Mouse (Mus musculus) neural tube, embryonic 12.5 days (tissue): Measurements from ENCODE around the gene Egfr. TPM values are rescaled to one million over a fixed set of nuclear protein-coding genes. Genes with fewer than 3 reads are reported as not detected.

ENCODE experiments used
- ATAC-seq: fragments of 200-750 bp; cut with Nextera tagmentation; 2 replicates; pipeline ENCODE4 v1.8.0; 2017; ENCODE audit warnings: low read depth, mild to moderate bottlenecking, moderate TSS enrichment, moderate library complexity; ENCODE audit not compliant: low FRiP score
- H3K27ac ChIP-seq: fragments of 300-500 bp; sonication (generic); 2 replicates; pipeline ENCODE4 v1.5.1; 2016
- H3K27me3 ChIP-seq: fragments of 300-500 bp; sonication (generic); replicated peaks from 2 replicates; pipeline ENCODE4 v1.6.1; 2016; ENCODE audit warnings: mild to moderate bottlenecking
- H3K36me3 ChIP-seq: fragments of 300-500 bp; sonication (generic); 2 replicates; pipeline ENCODE4 v1.6.1; 2016; ENCODE audit warnings: mild to moderate bottlenecking
- H3K4me1 ChIP-seq: fragments of 300-500 bp; sonication (generic); 2 replicates; pipeline ENCODE4 v1.6.1; 2016
- H3K4me2 ChIP-seq: fragments of 300-500 bp; sonication (generic); replicated peaks from 2 replicates; pipeline ENCODE4 v1.6.1; 2016; ENCODE audit warnings: mild to moderate bottlenecking
- H3K4me3 ChIP-seq: fragments of 300-500 bp; sonication (generic); 2 replicates; pipeline ENCODE4 v1.5.1; 2016
- H3K9ac ChIP-seq: fragments of 300-500 bp; sonication (generic); 2 replicates; pipeline ENCODE4 v1.6.1; 2016; ENCODE audit warnings: mild to moderate bottlenecking
- H3K9me3 ChIP-seq: fragments of 300-500 bp; sonication (generic); 2 replicates; pipeline ENCODE4 v1.6.1; 2016; ENCODE audit warnings: mild to moderate bottlenecking
- WGBS: fragments of 180-500 bp; shearing (Covaris S2); methylation state at CpG from one replicate; pipeline ENCODE4 v1.1.7; 2016; 5-methylcytosine and 5-hydroxymethylcytosine counted together
- polyA plus RNA-seq: library from polyadenylated mRNA; unstranded; fragments of >200 nt; fragmentation: Nextera tagmentation; extraction: Ambion mirVana; gene quantifications from 2 replicates; pipeline ENCODE4 v1.2.1, GENCODE M21; 2016

Egfr gene
- polyA plus RNA-seq, 1 experiment from 2014 or later, result 4.4 TPM

DNA sequence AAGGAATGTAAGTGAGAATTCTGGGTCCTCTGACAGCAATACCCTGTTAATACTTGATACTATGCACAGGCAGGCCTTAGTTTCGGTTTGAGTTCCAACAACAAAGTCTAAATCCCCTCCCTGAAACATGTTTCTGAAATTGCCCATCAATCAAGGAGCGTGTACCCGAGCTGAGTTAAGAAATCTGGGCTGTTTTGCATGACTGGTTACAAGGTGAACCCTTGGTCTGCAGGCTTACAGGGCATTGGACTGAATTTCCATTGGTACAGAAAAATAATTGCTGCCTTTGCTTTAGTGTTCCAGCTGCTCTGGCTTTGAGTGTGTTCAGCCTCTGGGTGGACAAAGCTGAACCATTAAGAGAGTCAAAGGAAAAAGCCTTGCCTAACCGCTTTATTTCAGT lies 129.9 kb downstream of the Egfr start:
- no peak overlapping the region for H3K9ac ChIP-seq
- WGBS, result 73% methylated on average over 4 of the region's 4 CpGs
- no peak overlapping the region for H3K4me2 ChIP-seq
- no peak overlapping the region for H3K27ac ChIP-seq
- H3K4me3 ChIP-seq, result no peak overlapping the region
- H3K9me3 ChIP-seq, result no peaks in the 10 kb centered on the region
- H3K36me3 ChIP-seq, result no peaks in the 10 kb centered on the region
- H3K4me1 ChIP-seq, result no peaks in the 10 kb centered on the region
- no peaks in the 10 kb centered on the region for H3K27me3 ChIP-seq
- no peak for ATAC-seq

DNA sequence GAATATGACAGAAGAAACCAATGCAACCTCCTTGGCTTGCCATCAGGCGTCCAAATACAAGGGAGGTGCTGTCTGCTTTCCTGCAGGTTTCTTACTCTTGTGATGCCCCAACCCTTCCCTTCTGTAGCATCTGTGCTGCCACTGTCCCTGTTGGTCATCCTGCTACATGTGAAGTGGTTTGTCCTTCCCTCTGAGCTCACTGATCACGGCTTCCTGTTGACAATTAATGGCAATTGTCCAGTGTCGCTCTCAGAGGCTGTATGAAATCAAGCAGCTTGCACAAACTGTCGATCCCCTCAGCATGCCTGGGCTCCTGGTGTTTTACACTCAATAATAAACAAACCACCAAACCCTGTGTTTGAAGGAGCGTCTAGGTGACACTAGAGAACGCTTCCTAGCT lies 134.1 kb downstream of the Egfr start:
- Histone ChIP-seq H3K36me3 (no peaks in the 10 kb centered on the region), H3K4me2 (no peak overlapping the region), H3K9me3 (no peaks in the 10 kb centered on the region), H3K4me1 (no peaks in the 10 kb centered on the region), H3K9ac (no peak overlapping the region), H3K27ac (no peak overlapping the region), H3K4me3 (no peak overlapping the region), H3K27me3 (no peaks in the 10 kb centered on the region)
- WGBS, result 74% methylated on average over 6 of the region's 6 CpGs
- ATAC-seq, result no peak

DNA sequence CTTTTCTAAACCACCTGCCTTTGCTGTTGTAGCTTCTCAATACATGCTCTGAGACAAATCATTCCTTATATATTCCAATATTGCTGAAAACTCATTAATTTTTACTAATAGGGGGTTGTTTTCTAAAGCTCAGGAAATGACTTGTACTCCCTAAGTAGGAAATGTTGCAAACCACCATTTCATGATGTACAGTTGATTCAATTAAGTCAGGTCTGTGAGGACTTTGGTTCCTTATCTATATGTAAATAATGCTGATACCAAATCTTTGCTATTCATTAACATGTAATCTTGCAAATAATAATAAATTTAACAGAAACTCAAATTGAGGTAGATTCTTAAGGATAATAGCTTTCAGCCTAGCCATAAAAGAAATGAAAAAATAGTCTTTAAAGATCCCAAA lies 136.1 kb downstream of the Egfr start:
- no peak overlapping the region for H3K4me3 ChIP-seq
- no peak overlapping the region for H3K9ac ChIP-seq
- no peak for ATAC-seq
- no peak overlapping the region for H3K27ac ChIP-seq
- H3K4me2 ChIP-seq, result no peak overlapping the region
- H3K9me3 ChIP-seq, result no peaks in the 10 kb centered on the region
- no peaks in the 10 kb centered on the region for H3K4me1 ChIP-seq
- no peaks in the 10 kb centered on the region for H3K36me3 ChIP-seq
- H3K27me3 ChIP-seq, result no peaks in the 10 kb centered on the region

DNA sequence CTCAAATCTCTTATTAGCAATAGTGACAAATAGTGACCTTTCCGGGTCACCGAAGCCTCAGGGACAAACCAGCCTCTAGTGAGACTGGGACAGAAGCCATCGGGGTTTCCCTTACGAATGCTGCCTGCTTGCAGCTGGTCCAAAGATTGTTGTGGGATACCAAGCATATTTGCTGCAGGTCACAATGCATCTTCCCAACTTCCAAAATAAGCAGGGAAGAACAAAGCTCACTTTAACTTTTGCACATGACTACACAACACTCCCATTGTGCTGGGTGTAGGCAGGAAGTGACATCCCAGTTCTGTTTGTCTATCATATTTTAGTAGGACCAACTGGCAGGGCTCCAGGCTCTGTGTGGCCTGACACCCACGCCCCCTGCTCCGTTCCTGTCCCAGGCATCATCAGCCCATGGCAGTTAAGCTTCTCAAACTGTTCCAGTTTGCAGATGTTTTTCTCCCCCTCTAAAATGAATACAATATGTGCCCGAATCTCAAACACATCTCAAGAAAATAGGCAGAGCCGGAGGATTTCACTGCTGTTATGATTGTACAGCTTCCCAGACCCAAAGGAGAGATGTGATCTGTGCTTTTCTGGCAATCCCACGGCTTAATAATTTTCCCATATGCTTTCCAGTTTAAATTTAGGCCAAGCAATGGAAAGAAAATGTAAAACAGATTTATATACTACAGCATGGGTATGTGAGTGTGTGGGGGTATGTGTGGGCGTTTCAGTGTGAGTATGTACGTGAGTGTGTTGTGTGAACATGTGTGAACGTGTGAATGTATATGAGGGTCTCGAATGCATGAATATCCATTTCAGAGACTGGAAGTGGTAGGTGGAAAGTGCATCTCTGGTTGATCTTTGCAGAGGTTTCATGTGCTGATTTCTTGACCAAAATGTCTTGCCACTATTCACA lies 143.7 kb downstream of the Egfr start:
- 77% methylated on average over 13 of the region's 13 CpGs for WGBS
- ATAC-seq, result no peak
- Histone ChIP-seq H3K27ac (no peak overlapping the region), H3K4me2 (no peak overlapping the region), H3K27me3 (no peaks in the 10 kb centered on the region), H3K9me3 (no peaks in the 10 kb centered on the region), H3K4me3 (no peak overlapping the region), H3K9ac (no peak overlapping the region), H3K36me3 (no peaks in the 10 kb centered on the region), H3K4me1 (no peaks in the 10 kb centered on the region)

DNA sequence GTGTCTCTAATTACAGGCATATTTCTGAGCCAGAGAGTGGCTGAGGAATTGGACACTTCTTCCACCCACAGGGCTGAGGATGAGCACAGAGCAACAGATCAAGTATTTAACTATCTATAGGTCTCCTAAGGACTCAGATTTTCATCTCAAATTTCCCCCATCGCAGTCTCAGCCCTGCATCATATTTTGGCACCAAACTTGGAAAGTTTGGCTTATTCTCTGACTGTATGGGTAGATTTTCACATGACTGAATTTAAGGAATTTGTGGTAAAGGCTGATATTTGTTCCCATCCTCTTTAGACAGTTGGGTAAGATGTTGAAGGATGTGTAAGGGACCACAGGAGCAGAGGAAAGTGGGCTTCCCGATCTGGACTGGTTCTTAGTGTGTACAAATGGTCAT lies 145.7 kb downstream of the Egfr start:
- Histone ChIP-seq H3K27ac (no peak overlapping the region), H3K4me3 (no peak overlapping the region), H3K9ac (no peak overlapping the region), H3K9me3 (no peaks in the 10 kb centered on the region), H3K4me1 (no peaks in the 10 kb centered on the region), H3K4me2 (no peak overlapping the region), H3K27me3 (no peaks in the 10 kb centered on the region), H3K36me3 (no peaks in the 10 kb centered on the region)
- no peak for ATAC-seq
- WGBS, result 87% methylated on average over 2 of the region's 2 CpGs

DNA sequence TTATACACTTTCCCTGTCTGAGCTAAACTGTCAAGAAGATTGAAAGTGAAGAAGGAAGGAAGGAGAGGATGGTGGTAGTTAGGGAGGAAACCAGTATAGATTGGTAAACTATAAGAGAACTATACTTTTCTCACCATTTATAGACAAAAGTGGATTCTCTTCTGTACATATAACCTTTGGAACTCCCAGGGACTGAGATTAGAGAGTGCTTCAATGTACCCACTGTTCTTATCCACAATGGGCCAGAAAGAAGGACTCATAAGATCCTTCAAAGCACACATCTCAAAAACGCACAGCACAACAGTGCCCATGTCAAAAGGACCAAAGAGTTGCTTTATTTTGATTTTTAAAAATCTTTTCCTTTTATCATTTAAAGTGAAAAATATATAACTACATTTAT lies 148.2 kb downstream of the Egfr start:
- Histone ChIP-seq H3K4me3 (no peak overlapping the region), H3K4me1 (no peaks in the 10 kb centered on the region), H3K9ac (no peak overlapping the region), H3K36me3 (no peaks in the 10 kb centered on the region), H3K4me2 (no peak overlapping the region), H3K27me3 (no peaks in the 10 kb centered on the region), H3K27ac (no peak overlapping the region), H3K9me3 (no peaks in the 10 kb centered on the region)
- ATAC-seq, result no peak
- 91% methylated on average over 1 of the region's 1 CpGs for WGBS

DNA sequence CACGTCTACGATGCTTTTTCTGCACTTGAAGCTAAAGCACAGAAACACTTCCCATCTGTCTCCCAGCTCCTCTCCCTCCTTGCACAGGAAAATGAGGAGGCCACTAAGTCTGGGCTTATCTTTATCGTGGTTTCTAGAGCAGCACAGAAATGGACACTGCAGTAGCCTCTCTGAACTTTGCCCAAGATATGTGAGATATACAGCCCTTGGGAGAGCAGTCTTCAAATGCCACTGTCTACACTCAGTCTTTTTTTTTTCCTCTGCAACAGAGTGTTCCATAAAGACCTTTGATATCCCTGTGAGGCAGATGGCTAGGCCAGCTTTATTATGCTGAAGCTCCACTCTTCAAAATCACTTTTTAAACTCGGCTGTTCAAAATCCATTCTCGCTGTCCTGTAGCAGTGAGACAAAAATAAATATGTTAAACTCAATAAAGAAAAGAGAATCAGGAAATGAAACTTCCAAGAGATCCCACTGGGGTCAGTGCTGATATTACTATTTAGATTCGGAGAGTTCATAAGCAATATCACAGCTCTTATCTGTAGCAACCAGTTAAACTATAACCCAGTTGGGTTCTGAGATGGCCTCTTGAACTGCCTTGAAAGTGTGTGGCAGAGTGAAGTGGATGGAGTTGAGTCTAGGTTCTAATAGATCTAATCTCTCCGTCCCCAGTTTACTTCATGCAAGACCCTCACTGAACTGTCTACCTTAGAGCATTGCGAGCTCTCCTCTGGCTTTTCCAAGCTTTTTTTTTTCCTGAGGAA lies 148.8 kb downstream of the Egfr start:
- Histone ChIP-seq H3K4me1 (no peaks in the 10 kb centered on the region), H3K4me2 (no peak overlapping the region), H3K27me3 (no peaks in the 10 kb centered on the region), H3K27ac (no peak overlapping the region), H3K9me3 (no peaks in the 10 kb centered on the region), H3K9ac (no peak overlapping the region), H3K4me3 (no peak overlapping the region), H3K36me3 (no peaks in the 10 kb centered on the region)
- ATAC-seq, result no peak
- WGBS, result 89% methylated on average over 8 of the region's 8 CpGs

DNA sequence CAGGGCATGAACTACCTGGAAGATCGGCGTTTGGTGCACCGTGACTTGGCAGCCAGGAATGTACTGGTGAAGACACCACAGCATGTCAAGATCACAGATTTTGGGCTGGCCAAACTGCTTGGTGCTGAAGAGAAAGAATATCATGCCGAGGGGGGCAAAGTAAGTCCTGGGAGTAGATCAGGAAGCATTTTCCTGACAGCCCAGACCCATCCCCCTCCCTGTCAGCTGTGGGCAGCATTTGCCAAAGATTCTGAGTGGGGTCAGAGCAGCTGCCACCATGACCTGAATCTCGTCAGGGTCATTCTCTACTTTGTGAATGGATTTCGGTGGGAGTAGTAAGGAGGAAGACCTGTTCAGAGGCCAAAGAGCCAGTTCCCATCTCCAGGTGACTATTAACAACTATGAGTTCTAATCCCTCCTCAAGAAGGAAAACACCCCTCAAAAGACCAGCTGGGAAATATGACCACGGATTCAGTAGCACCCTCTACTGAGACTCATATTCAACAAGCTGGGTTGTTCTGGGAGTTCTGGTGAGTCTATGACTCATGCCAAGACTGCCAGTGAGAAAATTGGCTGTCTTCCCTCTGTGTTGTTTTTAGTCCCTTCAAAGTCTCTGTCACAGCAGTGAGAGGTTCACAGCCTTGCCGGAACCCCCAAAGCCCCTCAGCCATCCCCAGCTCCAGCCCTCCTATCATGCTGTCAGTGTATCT lies 152.5 kb downstream of the Egfr start:
- Histone ChIP-seq H3K4me3 (no peak overlapping the region), H3K27me3 (no peaks in the 10 kb centered on the region), H3K4me2 (no peak overlapping the region), H3K9ac (no peak overlapping the region), H3K4me1 (no peaks in the 10 kb centered on the region), H3K27ac (no peak overlapping the region), H3K36me3 (no peaks in the 10 kb centered on the region), H3K9me3 (no peaks in the 10 kb centered on the region)
- ATAC-seq, result no peak
- 84% methylated on average over 8 of the region's 8 CpGs for WGBS

DNA sequence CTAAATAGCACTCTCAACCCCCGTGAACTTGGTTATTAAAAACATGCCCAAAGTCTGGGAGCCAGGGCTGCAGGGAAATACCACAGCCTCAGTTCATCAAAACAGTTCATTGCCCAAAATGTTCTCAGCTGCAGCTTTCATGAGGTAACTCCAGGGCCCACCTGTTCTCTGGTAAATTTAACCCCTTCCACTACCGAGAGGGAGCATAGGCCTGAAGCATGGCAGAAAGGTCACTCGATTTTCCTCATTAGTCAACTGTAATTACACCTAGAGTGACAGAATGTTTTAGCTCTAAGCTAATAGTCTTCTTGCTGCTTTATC lies 153.0 kb downstream of the Egfr start:
- no peak overlapping the region for H3K9ac ChIP-seq
- no peaks in the 10 kb centered on the region for H3K4me1 ChIP-seq
- H3K36me3 ChIP-seq, result no peaks in the 10 kb centered on the region
- H3K9me3 ChIP-seq, result no peaks in the 10 kb centered on the region
- H3K27ac ChIP-seq, result no peak overlapping the region
- no peak overlapping the region for H3K4me2 ChIP-seq
- no peak for ATAC-seq
- no peak overlapping the region for H3K4me3 ChIP-seq
- H3K27me3 ChIP-seq, result no peaks in the 10 kb centered on the region
- WGBS, result 72% methylated on average over 3 of the region's 3 CpGs

DNA sequence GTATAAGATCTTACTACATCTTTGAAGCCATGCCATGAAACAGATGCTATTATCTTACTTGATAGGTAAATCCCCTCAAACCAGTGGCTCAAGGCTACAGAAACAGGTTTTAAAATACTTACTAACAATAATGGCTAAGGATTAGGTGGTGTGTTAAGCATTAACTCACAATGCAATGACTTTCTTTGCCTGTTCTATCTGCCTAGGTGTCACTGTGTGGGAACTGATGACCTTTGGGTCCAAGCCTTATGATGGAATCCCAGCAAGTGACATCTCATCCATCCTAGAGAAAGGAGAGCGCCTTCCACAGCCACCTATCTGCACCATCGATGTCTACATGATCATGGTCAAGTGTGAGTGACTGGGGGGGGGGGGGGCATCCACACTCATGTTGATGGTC lies 154.5 kb downstream of the Egfr start:
- no peak for ATAC-seq
- no peak overlapping the region for H3K9ac ChIP-seq

DNA sequence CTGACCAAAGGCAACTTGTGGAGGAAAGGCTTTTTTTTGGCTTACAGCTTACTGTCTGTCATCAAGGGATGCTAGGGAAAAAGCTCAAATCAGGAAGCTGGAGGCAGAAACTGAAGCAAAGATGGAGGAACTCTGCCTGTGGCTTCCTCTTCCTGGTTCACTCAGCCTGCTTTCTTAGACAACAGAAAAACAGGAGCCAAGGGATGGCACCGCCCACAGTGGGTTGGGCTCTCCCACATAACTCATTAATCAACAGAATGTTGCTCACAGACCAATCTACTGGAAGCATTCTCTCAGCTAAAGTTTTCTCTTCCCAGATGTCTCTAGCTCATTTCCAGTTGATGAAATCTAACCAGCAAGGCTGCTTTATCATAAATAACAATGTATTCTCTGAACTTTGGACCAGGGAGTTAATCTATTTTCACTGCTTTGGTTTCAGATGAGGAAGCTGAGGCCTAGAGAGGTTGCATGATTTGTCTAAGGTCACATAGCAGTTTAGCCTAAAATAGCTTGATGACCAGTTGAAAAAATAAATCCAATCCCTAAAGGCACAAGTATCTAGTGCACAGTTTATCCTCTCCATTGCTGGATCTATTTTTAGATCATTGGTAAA lies 155.6 kb downstream of the Egfr start:
- no peaks in the 10 kb centered on the region for H3K36me3 ChIP-seq
- no peaks in the 10 kb centered on the region for H3K9me3 ChIP-seq
- ATAC-seq, result no peak
- no peak overlapping the region for H3K27ac ChIP-seq
- H3K27me3 ChIP-seq, result no peaks in the 10 kb centered on the region
- 100% methylated on average over 1 of the region's 1 CpGs for WGBS
- no peak overlapping the region for H3K9ac ChIP-seq
- H3K4me1 ChIP-seq, result no peaks in the 10 kb centered on the region
- H3K4me2 ChIP-seq, result no peak overlapping the region
- no peak overlapping the region for H3K4me3 ChIP-seq

More for the DNA sequence above, 154.5 kb downstream of the Egfr start:
- WGBS, result 95% methylated on average over 2 of the region's 2 CpGs
- Histone ChIP-seq H3K4me1 (no peaks in the 10 kb centered on the region), H3K27me3 (no peaks in the 10 kb centered on the region), H3K27ac (no peak overlapping the region), H3K9me3 (no peaks in the 10 kb centered on the region), H3K4me2 (no peak overlapping the region), H3K36me3 (no peaks in the 10 kb centered on the region), H3K4me3 (no peak overlapping the region)

DNA sequence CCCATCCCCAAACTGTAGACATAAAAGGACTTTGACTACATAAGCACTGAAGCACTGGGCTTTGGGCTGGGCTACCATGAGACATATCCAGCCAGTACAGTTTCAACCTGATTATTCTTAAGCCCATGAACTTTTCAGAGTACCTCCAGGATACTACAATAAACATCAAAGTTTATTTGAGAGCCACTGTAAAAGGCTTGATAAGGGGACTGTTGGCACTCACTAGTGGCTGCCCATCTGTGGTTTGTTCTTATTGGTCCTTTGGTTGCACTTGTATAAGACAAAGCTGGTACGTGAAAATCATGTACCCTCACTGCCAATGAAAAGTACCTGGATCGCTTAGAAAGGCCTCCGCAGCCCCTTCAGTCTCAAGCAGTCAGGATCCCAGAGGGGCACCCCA lies 162.8 kb downstream of the Egfr start:
- no peak for ATAC-seq
- H3K4me2 ChIP-seq, result no peak overlapping the region
- H3K27ac ChIP-seq, result no peak overlapping the region
- H3K4me1 ChIP-seq, result no peaks in the 10 kb centered on the region
- H3K27me3 ChIP-seq, result no peaks in the 10 kb centered on the region
- 69% methylated on average over 3 of the region's 3 CpGs for WGBS
- H3K9me3 ChIP-seq, result no peaks in the 10 kb centered on the region
- no peaks in the 10 kb centered on the region for H3K36me3 ChIP-seq
- H3K9ac ChIP-seq, result no peak overlapping the region
- no peak overlapping the region for H3K4me3 ChIP-seq
